Mouse (Mus musculus): ENCODE data around the gene Ccdc107. TPM values are rescaled to one million over a fixed set of nuclear protein-coding genes. Genes with fewer than 3 reads are reported as not detected.

Ccdc107 gene
- polyA plus RNA-seq, 1 experiment from 2014 or later, result 52.0 TPM

DNA sequence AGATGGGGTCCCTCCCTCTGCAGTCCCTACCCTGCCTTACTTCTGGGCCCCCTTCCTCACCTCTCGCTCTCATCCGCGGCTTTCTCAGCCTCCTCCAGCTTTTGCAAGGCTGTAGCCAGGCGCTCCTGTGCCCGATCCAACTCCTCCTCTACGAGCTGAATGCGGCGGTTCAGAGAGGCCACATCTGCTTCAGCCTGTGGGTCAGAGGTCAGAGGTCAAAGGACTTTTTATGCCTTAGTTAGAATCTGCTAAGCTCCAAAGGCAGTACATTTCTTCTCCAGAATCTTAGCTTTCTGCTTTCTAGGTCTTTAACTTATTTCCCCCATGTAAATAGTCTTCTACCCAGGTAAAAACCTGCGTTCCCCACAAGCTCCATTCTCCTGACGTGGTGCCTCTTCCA, 26.9 kb downstream of the Ccdc107 start:
- H3K36me3 ChIP-seq (ENCODE audit: poor library complexity, severe bottlenecking), result no peaks in the 10 kb centered on the region
- H3K9me3 ChIP-seq (replicated peaks), result no peaks in the 10 kb centered on the region
- peak overlapping the region; percentile 42 for H3K4me2 ChIP-seq
- no peak overlapping the region for H3K4me3 ChIP-seq
- 12% methylated on average over 10 of the region's 10 CpGs for WGBS
- H3K27me3 ChIP-seq, result peaks cover 51% of the 10 kb centered on the region
- H3K4me1 ChIP-seq, result peaks cover 27% of the 10 kb centered on the region
- no peak overlapping the region for H3K9ac ChIP-seq
- H3K27ac ChIP-seq, result no peak overlapping the region
- no peak for ATAC-seq

DNA sequence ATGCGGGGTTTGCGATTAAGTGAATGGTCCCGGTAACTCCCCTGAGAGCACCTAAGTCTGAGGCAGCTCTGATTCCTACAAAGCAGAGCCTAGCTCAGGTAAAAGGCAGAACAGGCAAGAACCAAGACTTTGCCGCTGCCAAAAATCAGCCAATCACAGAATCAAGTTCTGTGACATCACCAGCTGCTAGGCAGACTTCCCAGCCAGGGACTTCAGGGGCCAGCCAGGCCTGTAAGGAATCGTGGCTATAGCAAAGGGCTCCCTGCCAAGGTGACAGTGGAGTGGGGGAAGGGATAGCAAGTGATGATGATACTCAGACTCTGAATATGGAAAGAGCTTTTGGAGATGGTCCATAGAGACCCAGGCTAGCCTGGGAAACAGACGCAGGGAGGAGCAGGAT, 27.3 kb downstream of the Ccdc107 start:
- Histone ChIP-seq H3K9ac (no peak overlapping the region), H3K4me2 (peak overlapping the region; percentile 42), H3K36me3 (ENCODE audit: poor library complexity, severe bottlenecking) (no peaks in the 10 kb centered on the region), H3K27ac (no peak overlapping the region), H3K9me3 (replicated peaks) (no peaks in the 10 kb centered on the region), H3K4me3 (no peak overlapping the region), H3K27me3 (peaks cover 55% of the 10 kb centered on the region), H3K4me1 (peaks cover 28% of the 10 kb centered on the region)
- peak; percentile 66 for ATAC-seq
- 16% methylated on average over 6 of the region's 6 CpGs for WGBS

DNA sequence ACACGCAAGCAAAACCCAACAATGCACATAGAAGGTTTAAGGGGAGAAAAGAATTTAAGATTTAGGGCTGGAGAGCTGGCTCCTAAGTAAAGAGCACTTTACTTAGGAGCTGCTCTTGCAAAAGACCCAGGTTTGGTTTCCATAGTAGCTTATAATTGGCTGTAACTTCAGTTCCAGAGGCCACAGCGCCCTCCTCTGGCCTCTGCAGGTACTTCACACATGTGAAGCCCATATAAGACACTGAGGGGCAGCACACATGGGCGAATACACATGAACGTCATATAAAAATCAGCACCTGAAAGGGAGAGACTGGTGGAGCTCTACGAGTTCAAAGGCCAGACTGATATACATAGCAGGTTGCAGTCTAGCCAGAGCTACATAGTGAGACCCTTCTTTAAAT, 35.2 kb downstream of the Ccdc107 start:
- peaks cover 19% of the 10 kb centered on the region for H3K36me3 ChIP-seq (ENCODE audit: poor library complexity, severe bottlenecking)
- no peak overlapping the region for H3K27ac ChIP-seq
- H3K27me3 ChIP-seq, result peaks cover 38% of the 10 kb centered on the region
- no peak overlapping the region for H3K4me3 ChIP-seq
- 64% methylated on average over 5 of the region's 5 CpGs for WGBS
- no peaks in the 10 kb centered on the region for H3K9me3 ChIP-seq (replicated peaks)
- H3K4me1 ChIP-seq, result peaks cover 16% of the 10 kb centered on the region
- no peak overlapping the region for H3K9ac ChIP-seq
- no peak for ATAC-seq
- H3K4me2 ChIP-seq, result no peak overlapping the region

DNA sequence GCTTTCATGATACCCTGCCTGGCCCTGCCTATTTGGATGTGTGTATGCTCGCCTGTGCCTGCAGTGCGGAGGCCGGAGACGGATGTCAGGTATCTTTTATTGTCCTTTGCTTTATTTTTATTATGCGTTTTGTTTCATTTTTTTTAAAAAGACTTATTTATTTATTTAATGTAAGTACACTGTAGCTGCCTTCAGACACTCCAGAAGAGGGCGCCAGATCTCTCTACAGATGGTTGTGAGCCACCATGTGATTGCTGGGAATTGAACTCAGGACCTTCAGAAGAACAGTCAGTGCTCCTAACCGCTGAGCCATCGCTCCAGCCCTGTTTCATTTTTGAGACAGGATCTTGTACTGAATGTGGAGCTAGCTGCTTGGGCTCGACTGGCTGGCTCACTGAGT, 35.8 kb downstream of the Ccdc107 start:
- Histone ChIP-seq H3K9me3 (replicated peaks) (no peaks in the 10 kb centered on the region), H3K27me3 (peaks cover 32% of the 10 kb centered on the region), H3K4me1 (peaks cover 12% of the 10 kb centered on the region), H3K27ac (no peak overlapping the region), H3K4me3 (no peak overlapping the region), H3K4me2 (no peak overlapping the region), H3K36me3 (ENCODE audit: poor library complexity, severe bottlenecking) (peaks cover 25% of the 10 kb centered on the region), H3K9ac (no peak overlapping the region)
- ATAC-seq, result no peak
- WGBS, result 79% methylated on average over 9 of the region's 9 CpGs

DNA sequence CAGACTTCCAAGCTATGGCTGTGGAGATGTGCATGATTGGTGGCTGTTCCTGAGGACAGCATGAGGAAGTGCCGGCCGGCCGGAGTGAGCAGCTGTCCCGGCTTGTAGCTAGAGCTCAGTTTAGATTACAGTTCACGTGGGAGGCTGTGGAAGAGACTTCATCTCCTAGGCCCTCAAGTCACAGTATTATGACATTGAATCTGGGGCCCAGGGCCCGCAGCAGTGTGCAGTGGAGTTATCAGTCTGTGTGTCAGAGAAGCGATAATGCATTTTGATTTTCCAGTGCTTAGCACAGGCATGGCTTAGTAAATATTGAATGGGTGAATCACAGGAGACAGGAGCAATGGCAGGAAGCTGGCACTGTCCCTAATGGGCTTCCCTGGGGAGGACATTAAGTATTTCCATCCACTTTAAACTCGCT, 37.4 kb downstream of the Ccdc107 start:
- peaks cover 17% of the 10 kb centered on the region for H3K27me3 ChIP-seq
- H3K4me1 ChIP-seq, result no peaks in the 10 kb centered on the region
- WGBS, result 82% methylated on average over 8 of the region's 8 CpGs
- H3K9me3 ChIP-seq (replicated peaks), result no peaks in the 10 kb centered on the region
- no peak for ATAC-seq
- peaks cover 41% of the 10 kb centered on the region for H3K36me3 ChIP-seq (ENCODE audit: poor library complexity, severe bottlenecking)
- no peak overlapping the region for H3K4me3 ChIP-seq
- H3K27ac ChIP-seq, result no peak overlapping the region
- no peak overlapping the region for H3K4me2 ChIP-seq
- no peak overlapping the region for H3K9ac ChIP-seq

DNA sequence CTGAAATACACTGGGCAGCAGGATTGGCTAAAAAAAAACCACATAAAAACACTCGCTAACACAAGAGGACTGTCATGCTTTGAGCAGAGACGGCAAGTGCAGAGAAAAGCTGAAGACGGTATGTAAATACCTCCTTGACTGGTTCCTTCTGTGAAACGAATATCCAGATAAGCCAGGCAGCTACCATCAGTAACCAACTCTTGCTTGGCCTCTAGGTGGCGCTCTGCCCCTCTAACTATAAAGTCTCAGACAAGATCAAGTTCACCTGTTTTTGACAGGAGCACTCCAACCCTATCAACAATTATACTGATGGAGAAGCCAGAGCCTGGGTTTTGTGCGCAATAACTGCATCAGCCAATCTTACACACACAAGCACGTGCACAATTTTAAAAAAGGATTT, 37.9 kb downstream of the Ccdc107 start:
- H3K4me2 ChIP-seq, result no peak overlapping the region
- H3K4me1 ChIP-seq, result no peaks in the 10 kb centered on the region
- peaks cover 12% of the 10 kb centered on the region for H3K27me3 ChIP-seq
- no peak for ATAC-seq
- H3K36me3 ChIP-seq (ENCODE audit: poor library complexity, severe bottlenecking), result peaks cover 46% of the 10 kb centered on the region
- no peak overlapping the region for H3K9ac ChIP-seq
- H3K9me3 ChIP-seq (replicated peaks), result no peaks in the 10 kb centered on the region
- H3K27ac ChIP-seq, result no peak overlapping the region
- 23% methylated on average over 7 of the region's 7 CpGs for WGBS
- no peak overlapping the region for H3K4me3 ChIP-seq

DNA sequence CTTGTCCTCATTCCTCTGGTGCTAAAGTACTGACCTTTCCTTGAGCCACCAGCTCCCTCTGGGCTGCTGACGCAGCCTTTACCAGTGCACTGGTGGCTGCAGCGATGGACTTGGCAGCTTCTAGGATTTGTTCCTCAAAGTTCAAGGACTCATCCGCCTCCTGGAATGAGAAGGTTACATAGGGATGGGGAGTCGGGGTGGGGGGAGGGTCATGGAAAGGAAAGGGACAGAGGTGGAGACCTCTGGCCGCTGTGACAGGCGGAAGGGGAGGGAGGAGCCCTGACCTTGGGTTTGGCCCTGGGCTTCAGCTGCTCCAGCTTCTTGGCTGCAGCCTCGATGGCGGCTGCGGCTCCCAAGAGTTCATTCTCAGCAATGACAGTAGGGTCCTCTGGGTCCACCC, 40.6 kb downstream of the Ccdc107 start:
- Histone ChIP-seq H3K4me1 (no peaks in the 10 kb centered on the region), H3K36me3 (ENCODE audit: poor library complexity, severe bottlenecking) (peaks cover 73% of the 10 kb centered on the region), H3K4me3 (no peak overlapping the region), H3K27me3 (no peaks in the 10 kb centered on the region), H3K27ac (no peak overlapping the region), H3K9ac (no peak overlapping the region), H3K9me3 (replicated peaks) (no peaks in the 10 kb centered on the region), H3K4me2 (no peak overlapping the region)
- 91% methylated on average over 9 of the region's 9 CpGs for WGBS
- no peak for ATAC-seq

DNA sequence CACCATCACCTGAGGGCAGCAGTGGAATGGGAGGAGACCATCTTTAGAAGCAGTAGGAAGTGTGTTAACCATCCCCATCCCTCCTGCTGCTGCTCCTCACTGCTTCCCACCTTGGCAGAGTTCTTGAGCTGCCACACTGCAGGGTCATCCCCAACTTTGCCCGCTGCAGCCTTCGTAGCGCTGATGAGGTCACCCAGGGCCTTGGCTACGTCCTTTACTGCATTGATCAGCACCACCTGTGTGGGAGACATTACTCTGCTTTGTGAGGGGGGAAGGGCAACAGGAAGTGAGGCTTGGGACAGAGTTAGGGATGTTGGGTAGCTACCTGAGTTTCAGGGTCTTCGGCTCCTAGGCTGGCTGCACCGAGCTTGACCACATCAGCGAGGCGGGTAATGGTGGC, 42.9 kb downstream of the Ccdc107 start:
- no peaks in the 10 kb centered on the region for H3K4me1 ChIP-seq
- peaks cover 96% of the 10 kb centered on the region for H3K36me3 ChIP-seq (ENCODE audit: poor library complexity, severe bottlenecking)
- no peak for ATAC-seq
- 97% methylated on average over 8 of the region's 8 CpGs for WGBS
- no peaks in the 10 kb centered on the region for H3K9me3 ChIP-seq (replicated peaks)
- no peak overlapping the region for H3K9ac ChIP-seq
- no peaks in the 10 kb centered on the region for H3K27me3 ChIP-seq
- no peak overlapping the region for H3K27ac ChIP-seq
- no peak overlapping the region for H3K4me3 ChIP-seq
- no peak overlapping the region for H3K4me2 ChIP-seq

DNA sequence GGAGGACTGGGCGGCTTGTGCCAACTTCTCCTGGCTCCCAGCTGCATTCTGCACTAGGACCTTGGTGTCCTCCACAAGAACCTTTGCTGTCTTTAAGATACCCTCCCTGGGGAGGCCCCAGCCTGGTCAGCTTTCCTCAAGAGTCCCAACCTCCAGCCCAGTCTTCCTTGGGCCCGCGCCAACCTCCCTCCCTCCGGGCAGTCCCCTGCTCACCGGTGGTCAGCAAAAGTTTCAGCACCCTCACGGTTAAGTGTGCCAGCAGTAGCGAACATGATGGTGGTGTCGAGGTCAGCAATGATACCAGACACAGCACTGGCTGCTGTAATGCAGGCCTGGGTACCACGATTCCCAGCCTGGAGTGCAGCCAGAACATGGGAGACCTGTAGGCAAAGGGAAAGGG, 43.3 kb downstream of the Ccdc107 start:
- ATAC-seq, result no peak
- Histone ChIP-seq H3K27me3 (no peaks in the 10 kb centered on the region), H3K4me3 (no peak overlapping the region), H3K9ac (no peak overlapping the region), H3K4me1 (no peaks in the 10 kb centered on the region), H3K9me3 (replicated peaks) (no peaks in the 10 kb centered on the region), H3K36me3 (ENCODE audit: poor library complexity, severe bottlenecking) (peaks cover 100% of the 10 kb centered on the region), H3K27ac (no peak overlapping the region), H3K4me2 (no peak overlapping the region)
- WGBS, result 94% methylated on average over 9 of the region's 9 CpGs

DNA sequence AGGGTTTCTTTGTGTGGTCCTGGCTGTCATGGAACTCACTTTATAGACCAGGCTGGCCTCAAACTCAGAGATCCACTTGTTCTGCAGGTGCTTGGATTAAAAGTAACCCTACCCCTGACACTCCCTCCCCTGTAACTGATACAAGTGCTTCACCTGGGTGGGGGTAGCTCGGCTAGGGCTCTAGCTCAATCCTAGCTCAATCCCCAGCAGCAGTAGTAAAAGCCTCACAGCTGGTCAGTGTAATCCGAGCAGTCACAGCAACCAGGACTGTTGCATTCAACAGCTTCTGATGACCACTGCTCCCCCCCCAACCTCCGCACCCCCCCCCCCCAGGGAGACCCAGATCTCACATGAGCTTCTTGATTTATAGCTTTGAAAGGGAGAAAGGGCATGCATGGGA, 49.3 kb downstream of the Ccdc107 start:
- WGBS, result 82% methylated on average over 3 of the region's 3 CpGs
- ATAC-seq, result no peak
- H3K27me3 ChIP-seq, result no peaks in the 10 kb centered on the region
- no peak overlapping the region for H3K27ac ChIP-seq
- H3K9ac ChIP-seq, result no peak overlapping the region
- H3K4me2 ChIP-seq, result no peak overlapping the region
- peaks cover 100% of the 10 kb centered on the region for H3K36me3 ChIP-seq (ENCODE audit: poor library complexity, severe bottlenecking)
- H3K9me3 ChIP-seq (replicated peaks), result no peaks in the 10 kb centered on the region
- no peak overlapping the region for H3K4me3 ChIP-seq
- no peaks in the 10 kb centered on the region for H3K4me1 ChIP-seq

Other genes with a start within 250 kb of the Ccdc107 start
- 0.79 and 0.83 TPM in 2 replicates for gene Atp8b5, start 225.7 kb upstream of the Ccdc107 start, polyA plus RNA-seq (2015; fragmentation: Nextera tagmentation; extraction: Ambion mirVana)
- gene Rusc2, start 110.9 kb upstream of the Ccdc107 start, polyA plus RNA-seq (2015; fragmentation: Nextera tagmentation; extraction: Ambion mirVana), result 38.9 and 42.5 TPM in 2 replicates
- 0.31 and 0.42 TPM in 2 replicates for gene Fam166b, start 63.8 kb upstream of the Ccdc107 start, polyA plus RNA-seq (2015; fragmentation: Nextera tagmentation; extraction: Ambion mirVana)
- 6.0 and 6.3 TPM in 2 replicates for gene Tesk1, start 51.0 kb upstream of the Ccdc107 start, polyA plus RNA-seq (2015; fragmentation: Nextera tagmentation; extraction: Ambion mirVana)
- gene Cd72, start 38.3 kb upstream of the Ccdc107 start, polyA plus RNA-seq (2015; fragmentation: Nextera tagmentation; extraction: Ambion mirVana), result 3.9 and 4.0 TPM in 2 replicates
- gene Sit1, start 9.2 kb upstream of the Ccdc107 start, polyA plus RNA-seq (2015; fragmentation: Nextera tagmentation; extraction: Ambion mirVana), result not detected in 2 replicates
- 38.2 and 40.3 TPM in 2 replicates for gene Arhgef39, start 6.8 kb downstream of the Ccdc107 start, polyA plus RNA-seq (2015; fragmentation: Nextera tagmentation; extraction: Ambion mirVana)
- 0.40 and 0.80 TPM in 2 replicates for gene Car9, start 14.1 kb downstream of the Ccdc107 start, polyA plus RNA-seq (2015; fragmentation: Nextera tagmentation; extraction: Ambion mirVana)
- gene Tpm2, start 30.9 kb downstream of the Ccdc107 start, polyA plus RNA-seq (2015; fragmentation: Nextera tagmentation; extraction: Ambion mirVana), result 11.4 and 12.2 TPM in 2 replicates
- 61.8 and 65.1 TPM in 2 replicates for gene Creb3, start 69.4 kb downstream of the Ccdc107 start, polyA plus RNA-seq (2015; fragmentation: Nextera tagmentation; extraction: Ambion mirVana)
- 48.0 and 54.7 TPM in 2 replicates for gene Tln1, start 69.8 kb downstream of the Ccdc107 start, polyA plus RNA-seq (2015; fragmentation: Nextera tagmentation; extraction: Ambion mirVana)
- 27.5 and 27.9 TPM in 2 replicates for gene Rgp1, start 85.8 kb downstream of the Ccdc107 start, polyA plus RNA-seq (2015; fragmentation: Nextera tagmentation; extraction: Ambion mirVana)
- gene Gba2, start 86.0 kb downstream of the Ccdc107 start, polyA plus RNA-seq (2015; fragmentation: Nextera tagmentation; extraction: Ambion mirVana), result 44.5 and 47.4 TPM in 2 replicates
- gene Msmp, start 91.6 kb downstream of the Ccdc107 start, polyA plus RNA-seq (2015; fragmentation: Nextera tagmentation; extraction: Ambion mirVana), result 0.65 and 1.8 TPM in 2 replicates
- 9.1 and 10.7 TPM in 2 replicates for gene Npr2, start 139.0 kb downstream of the Ccdc107 start, polyA plus RNA-seq (2015; fragmentation: Nextera tagmentation; extraction: Ambion mirVana)
- gene Spag8, start 160.7 kb downstream of the Ccdc107 start, polyA plus RNA-seq (2015; fragmentation: Nextera tagmentation; extraction: Ambion mirVana), result 3.9 and 6.8 TPM in 2 replicates
- 75.6 and 79.2 TPM in 2 replicates for gene Hint2, start 163.6 kb downstream of the Ccdc107 start, polyA plus RNA-seq (2015; fragmentation: Nextera tagmentation; extraction: Ambion mirVana)
- 12.1 and 13.8 TPM in 2 replicates for gene Tmem8b, start 176.1 kb downstream of the Ccdc107 start, polyA plus RNA-seq (2015; fragmentation: Nextera tagmentation; extraction: Ambion mirVana)
- gene Fam221b, start 176.2 kb downstream of the Ccdc107 start, polyA plus RNA-seq (2015; fragmentation: Nextera tagmentation; extraction: Ambion mirVana), result 2.1 and 2.9 TPM in 2 replicates
- not detected in 2 replicates for gene Olfr70, start 207.9 kb downstream of the Ccdc107 start, polyA plus RNA-seq (2015; fragmentation: Nextera tagmentation; extraction: Ambion mirVana)
- not detected in 2 replicates for gene Olfr71, start 217.4 kb downstream of the Ccdc107 start, polyA plus RNA-seq (2015; fragmentation: Nextera tagmentation; extraction: Ambion mirVana)
- 0.30 and 0.48 TPM in 2 replicates for gene Hrct1, start 234.3 kb downstream of the Ccdc107 start, polyA plus RNA-seq (2015; fragmentation: Nextera tagmentation; extraction: Ambion mirVana)
- not detected in 2 replicates for gene Spaar, start 237.1 kb downstream of the Ccdc107 start, polyA plus RNA-seq (2015; fragmentation: Nextera tagmentation; extraction: Ambion mirVana)